Mouse (Mus musculus) cerebellum, postnatal 25 days (tissue): ENCODE results near the gene Slc12a5.

Source experiments
- DNase-seq, 2 experiments: peaks; one replicate each; pipeline ENCODE4 v3.0.0; 2021; ENCODE audit warnings: mixed read lengths in 2 of 2

Slc12a5 gene

DNA sequence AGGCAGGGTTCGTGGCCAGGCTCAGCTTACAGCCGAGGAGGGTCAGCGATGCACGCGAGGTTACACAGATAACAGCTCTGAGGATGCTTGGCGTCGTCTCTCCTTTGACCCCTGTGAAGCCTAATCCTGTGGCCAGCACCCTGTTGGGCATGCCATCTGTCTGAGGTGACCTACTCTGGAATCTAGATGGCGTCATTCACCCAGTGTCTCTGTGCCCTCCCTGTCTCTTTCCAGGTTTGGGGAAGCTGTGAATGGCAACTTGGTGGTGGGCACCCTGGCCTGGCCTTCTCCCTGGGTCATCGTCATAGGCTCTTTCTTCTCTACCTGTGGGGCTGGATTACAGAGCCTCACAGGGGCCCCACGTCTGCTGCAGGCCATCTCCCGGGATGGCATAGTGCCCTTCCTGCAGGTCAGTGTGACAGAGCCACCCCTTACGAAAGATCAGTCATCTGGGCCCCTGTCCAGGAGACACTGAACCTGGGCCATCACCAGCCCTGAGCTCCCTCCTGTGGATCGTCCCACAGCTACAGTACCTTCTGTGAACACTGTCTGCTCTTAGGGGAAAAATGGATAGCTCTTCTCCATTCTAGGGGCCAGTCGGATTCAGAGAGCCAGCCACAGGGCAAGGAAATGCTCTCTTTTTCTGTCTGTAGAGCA lies 25.9 kb downstream of the Slc12a5 start:
- peak; percentile 85 to 87 for DNase-seq

DNA sequence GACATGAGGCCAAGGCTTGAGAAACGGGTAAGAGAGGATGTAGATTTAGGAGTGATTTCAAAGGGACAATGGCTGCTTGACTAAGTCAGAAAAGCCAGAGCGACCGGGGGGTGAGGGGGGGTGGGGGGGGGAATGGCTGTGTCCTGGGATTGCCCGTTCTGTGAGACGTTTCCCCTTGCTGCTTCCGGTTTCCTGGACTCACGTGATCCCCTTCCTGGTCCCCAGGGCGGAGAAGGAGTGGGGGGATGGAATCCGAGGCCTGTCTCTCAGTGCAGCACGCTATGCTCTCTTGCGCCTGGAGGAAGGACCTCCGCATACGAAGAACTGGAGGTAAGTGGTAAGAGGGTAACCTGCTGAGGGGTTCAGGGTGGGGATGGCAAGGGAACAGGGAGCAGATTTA lies 28.2 kb downstream of the Slc12a5 start:
- no peak for DNase-seq

DNA sequence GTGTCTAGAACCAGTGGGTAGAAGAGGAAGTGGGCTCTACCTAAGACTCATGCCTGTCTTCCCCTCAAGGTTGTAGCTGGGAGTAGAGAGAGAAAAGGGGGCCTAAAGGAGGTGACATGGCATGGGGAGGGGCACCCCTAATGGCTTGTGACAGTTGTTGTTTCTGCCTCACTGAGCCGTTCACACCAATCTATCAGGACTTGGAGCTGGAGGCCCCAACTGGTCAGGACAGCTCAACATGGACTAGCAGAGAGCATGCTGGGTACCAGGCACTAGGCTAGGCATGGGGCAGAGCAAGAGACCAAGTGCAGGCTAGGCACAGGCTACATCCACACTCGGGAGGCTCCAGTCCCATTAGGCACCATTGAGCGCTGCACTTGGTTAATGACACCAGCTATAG lies 30.5 kb downstream of the Slc12a5 start:
- peak in 1 of 2 experiments; percentile 11 for DNase-seq

DNA sequence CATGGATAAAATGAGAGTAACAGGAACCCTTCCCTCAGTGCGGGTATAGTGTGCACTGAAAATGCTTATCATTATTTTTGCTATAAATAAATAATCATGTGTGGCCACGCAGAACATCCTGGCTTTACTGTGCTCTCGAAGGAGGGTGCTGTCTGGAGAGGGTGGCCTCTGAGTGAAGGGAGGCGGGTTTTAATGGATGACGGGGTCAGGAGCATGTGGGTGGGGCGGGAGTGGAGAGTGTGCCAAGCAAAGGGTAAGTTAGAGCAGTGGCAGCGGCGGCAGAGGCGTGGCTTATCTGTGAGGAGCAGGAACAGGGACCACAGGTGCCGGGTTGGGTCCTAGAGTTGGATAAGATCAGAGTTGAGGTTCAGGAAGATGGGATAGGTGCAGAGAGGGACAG lies 31.2 kb downstream of the Slc12a5 start:
- DNase-seq = peak in 1 of 2 experiments; percentile 29

DNA sequence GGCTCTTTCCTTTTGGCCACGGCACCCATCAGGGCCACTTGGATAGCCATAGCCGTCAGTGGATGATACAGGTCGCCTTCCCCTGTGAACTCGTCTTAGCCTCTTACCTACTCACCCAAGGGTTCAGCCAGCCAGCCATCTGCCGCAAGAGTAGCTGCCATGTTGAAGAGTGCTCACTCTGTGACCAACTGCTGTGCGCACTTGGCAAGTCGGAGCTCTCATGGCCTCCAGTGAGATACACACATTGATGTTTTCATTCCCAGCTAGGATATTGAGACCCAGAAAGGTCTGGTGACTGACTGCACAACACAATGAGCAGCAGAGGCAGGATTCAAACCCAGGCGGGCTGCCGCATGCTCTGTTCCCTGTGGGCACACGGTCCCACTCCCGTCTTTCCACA lies 33.6 kb downstream of the Slc12a5 start:
- DNase-seq = peak; percentile 63 to 72

DNA sequence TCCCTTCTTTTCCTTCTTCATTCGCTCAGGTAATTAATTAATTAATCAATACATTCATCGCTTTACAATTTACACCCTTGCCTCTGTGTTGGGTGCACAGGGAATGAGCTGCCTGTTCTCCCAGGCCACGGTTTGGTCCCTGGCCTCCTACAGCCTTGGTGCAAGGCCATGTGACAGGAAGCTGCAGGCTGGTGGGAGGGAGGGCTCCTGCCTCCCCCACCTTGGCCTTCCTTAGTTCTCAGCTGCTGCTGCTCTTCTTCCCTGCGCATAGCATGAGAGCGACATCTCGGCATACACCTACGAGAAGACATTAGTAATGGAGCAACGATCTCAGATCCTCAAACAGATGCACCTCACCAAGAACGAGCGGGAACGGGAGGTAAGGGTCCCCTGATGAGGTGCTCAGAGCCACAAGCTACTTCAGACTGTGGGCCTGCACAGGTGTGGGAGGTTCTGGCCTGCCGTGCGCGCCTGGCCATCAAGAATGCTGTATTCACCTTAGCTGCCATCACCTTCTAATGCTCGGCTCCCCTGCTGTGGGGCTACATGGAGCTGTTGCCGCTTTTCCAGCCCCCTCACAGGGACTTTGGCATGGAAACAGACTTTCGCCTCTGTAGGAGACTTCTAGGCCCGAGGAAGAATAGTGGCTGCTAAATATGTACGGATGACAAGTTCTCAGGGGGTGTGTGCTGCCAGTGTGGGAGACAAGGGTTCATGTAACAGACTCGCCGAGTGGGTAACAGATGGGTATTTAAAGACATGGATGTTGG lies 34.2 kb downstream of the Slc12a5 start:
- DNase-seq = peak; percentile 62

DNA sequence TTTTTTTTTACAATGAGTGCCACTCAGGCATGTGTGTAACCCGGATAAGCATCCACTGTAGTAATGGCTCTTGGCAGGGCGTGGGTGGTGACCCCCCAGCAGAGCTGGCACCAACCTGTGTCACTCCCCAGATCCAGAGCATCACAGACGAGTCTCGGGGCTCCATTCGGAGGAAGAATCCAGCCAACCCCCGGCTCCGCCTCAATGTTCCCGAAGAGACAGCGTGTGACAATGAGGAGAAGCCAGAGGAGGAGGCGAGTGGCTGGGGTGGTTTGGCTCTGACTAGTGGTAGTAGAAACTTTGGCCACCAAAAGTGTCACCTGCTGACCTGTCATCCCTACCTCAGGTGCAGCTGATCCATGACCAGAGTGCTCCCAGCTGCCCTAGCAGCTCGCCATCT lies 35.4 kb downstream of the Slc12a5 start:
- peak; percentile 38 to 40 for DNase-seq

DNA sequence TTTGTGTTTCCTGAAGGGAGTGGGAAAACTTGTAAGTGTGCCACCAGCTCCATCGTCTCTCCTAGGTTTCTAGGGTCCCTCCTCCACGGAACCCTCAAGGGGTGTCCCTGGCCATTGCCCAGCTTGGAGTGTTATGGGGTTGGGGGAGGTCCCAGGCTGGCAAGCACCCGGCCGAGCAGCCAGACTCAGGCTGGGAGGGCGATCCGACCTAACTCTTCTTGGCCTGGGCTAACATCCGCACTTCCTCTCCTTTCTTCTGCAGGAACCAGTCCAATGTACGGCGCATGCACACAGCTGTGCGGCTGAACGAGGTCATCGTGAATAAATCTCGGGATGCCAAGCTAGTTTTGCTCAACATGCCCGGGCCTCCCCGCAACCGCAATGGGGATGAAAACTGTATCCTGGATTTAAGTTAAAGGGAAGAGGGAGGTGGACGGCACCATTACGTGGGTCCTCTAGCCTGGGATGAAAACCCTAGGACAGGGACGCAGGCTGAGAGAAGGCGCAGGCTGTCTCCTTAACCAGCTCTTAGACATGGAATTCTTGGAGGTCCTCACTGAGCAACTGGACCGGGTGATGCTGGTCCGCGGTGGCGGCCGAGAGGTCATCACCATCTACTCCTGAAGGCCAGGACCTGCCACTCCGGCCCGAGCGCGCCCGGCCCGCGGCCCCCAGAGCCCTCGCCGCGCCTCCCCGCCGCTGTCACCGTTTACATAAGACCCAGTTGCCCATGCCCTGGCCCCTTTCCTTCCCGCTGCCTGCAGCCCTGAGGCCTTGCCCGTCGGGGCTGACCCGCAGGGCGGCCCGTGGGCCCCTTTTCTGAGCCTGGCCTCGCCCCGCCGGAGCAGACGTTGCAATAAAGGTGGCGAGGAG lies 36.5 kb downstream of the Slc12a5 start:
- DNase-seq = peak; percentile 37 to 52

DNA sequence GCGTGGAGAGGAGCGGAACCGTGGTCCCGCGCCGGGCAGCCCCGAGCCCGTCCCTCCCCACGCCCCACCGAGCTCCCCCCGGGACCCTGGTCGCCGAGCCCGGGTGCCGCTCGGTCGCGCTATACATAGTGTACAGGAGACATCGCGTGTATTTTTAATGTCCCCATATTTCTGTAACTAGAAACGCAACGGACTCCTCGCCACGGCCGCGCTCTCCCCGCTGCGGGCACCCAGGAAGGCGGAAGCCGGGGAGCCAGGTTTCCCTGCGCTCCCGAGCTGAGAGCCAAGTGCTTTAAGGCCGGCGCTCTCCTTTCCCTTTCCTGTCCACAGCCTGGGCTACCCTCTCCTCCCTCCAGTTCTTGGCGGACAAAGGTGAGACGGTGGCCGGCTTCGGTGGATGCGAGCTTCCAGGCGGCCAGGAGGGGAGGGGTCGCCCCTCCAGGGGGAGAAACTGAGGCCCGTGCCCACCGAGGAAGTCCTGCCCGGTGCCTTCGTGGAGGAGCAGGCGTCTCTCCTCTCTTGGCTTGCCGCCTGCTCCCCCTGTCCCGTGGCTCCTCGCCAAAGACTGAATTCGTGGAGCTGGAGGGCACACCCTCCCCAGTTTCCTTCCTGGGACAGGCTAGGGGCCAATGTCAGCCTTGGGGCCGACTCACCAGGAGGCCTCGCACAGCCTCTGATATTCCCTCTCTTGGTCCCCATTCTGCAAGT lies 37.3 kb downstream of the Slc12a5 start:
- peak in 1 of 2 experiments; percentile 62 for DNase-seq

DNA sequence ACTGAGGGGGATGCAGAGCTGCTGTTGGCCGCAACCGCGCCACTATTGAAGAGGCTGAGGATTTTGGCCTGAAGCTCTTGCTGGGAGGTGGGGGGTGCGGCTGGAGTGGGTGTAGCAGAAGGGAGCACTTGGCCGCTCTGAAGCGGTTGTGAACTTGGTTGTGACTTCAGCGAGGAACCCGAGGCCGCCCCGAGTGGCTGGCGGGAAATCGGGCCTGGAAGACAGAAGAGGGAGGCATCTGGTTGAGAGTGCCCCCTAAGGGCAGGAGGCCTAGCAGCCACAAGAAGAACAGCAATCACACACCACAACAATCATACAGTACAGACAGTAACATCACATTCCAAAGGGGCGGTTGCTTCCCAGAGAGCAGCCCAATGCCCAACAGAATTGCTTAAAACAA lies 41.4 kb downstream of the Slc12a5 start:
- peak in 1 of 2 experiments; percentile 50 for DNase-seq

DNA sequence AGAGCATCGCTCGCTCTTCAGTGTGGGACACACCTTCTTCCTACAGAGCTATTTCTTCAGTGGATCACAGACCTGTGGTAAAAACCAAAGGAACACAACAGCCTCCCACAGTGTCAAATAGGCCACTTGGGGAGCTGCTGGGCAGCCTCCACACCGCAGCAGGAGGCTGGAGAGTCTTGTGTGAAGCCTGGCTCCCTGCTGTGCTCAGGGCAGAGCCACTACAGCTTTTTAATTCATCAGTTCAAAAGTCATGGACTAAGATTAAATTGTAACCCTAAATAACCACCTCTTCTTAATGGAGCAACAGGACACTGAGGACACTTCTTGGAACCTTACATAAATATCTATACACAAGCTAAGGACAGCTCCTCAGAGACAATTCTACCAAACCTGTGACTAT lies 42.5 kb downstream of the Slc12a5 start:
- peak; percentile 37 to 49 for DNase-seq

DNA sequence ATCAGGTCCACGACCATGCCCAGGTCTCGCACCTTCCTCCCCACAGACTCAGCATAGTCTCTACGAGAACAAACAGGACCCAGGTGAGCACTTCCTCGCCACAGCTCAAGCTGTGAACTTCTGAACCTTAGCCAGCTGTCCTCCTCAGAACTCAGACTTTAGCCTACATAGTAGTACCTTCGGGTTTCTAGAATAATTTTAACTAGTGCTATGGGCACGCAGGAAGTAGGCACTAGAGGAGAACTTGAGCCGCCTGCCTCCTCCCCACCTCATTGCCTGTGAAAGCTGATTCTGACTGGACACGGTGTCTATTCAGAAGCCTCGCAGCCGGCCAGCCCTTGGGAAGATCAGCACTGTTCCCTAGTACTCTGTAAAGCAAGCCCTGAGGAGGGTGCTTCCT lies 43.6 kb downstream of the Slc12a5 start:
- DNase-seq = no peak

DNA sequence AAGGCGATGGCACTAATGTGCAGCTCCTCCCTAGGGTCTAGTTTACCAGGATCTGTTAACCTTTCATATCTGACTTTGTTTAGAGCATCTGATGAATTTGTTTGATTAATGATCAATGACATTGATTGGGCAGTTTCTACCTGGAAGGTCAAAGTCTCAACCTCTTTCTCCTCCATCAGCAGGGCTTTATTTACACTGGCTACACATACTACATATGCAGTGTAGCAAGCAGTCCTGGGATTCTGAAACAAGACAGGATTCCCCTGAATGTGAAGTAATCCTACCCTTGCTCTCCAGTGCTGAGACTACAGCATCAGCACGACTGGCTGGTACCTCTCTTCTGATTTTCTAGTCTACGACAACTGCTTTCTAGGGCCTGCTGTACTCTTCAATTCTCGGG lies 46.2 kb downstream of the Slc12a5 start:
- no peak for DNase-seq

DNA sequence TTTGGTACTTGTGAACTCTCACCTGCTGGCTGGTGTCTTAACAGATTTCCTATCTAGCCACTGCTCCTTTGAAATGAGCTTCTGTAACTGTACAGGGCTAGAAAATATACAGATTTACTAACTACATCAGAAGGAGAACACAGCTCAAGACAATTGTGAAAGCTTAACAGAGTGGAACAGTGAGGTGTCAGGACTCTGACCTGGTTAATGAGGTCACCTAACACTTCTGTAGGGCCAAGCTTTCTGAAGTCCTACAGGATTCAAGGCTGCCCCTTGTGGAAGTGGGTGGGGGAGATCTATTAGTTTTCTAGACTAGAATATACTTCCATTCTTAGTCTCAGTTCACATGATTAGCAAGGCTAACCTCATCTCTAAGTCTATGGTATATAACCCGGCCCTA lies 47.4 kb downstream of the Slc12a5 start:
- DNase-seq = no peak

DNA sequence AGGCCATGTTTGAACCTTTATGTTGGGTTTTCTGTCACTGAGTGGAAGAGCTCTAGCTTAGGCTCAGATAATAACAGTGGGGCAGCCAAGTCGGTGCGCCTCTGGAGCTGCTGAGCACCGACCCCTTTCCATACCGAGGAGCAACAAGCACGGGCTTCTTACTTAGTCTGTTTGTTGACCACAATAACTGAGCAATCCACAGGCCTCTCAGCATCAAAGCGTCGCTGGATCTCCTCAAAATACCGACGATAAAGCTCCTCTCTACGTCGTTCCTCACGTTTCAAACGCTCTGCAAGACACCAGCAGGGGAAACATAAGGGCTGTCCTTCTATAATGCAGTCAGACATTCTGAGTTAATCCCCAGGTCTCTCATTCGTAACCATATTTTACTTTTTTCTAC lies 48.6 kb downstream of the Slc12a5 start:
- DNase-seq = no peak

DNA sequence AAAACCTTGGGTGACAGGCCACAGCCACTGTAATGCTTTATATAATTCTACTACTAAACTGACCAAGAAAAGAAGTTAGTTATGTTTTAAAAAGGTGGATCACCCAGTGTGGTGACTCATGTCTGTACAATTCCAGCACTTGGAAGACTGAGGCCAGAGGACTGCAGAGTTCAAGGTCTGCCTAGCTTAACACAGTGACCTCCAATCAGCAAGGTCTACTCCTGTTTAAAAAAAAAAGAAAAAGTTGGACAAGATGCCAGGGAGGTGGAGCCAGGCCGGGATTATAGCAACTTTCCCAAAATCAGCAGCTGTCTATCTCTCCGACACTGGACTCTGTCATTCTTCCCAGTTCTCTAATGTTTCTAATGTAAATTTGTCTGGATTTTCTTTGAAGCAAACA lies 49.0 kb downstream of the Slc12a5 start:
- no peak for DNase-seq

DNA sequence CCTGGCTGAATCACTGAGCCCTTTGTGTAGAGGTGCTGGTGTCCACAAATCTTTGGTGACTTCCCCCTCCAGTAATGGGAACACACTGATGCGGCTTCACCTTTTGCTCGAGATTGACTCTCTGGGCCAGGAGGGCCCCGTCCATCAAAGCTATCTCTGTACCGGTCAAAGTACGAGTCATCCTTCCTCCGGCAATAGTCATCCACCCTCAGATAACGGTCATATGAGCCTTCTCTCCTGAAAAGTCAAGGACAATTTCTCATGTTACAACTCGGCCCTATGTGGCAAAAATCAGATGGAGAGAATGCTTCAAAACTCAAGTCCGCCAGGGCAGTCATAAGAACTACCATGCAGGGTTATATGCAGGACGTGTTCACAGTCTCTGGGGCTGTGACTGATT lies 49.7 kb downstream of the Slc12a5 start:
- no peak for DNase-seq

DNA sequence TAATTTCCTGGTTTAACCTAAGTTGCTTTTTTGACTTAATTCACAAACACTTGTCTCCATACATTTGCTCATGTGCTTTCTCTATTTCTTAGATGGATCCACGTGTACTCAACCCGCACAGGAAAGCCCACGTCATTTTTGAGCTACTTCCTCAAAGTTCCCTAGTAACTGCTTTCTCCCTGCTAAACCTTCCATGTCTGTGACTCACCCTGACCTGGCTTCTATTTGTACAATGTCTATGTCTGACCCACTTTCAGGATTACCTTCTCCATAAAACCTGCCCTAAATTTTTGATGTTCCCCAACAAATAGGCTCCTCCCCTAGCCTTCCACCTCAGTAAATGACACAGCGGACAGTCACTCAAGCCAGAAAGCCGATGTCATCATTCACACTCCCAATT lies 54.3 kb downstream of the Slc12a5 start:
- DNase-seq = no peak

DNA sequence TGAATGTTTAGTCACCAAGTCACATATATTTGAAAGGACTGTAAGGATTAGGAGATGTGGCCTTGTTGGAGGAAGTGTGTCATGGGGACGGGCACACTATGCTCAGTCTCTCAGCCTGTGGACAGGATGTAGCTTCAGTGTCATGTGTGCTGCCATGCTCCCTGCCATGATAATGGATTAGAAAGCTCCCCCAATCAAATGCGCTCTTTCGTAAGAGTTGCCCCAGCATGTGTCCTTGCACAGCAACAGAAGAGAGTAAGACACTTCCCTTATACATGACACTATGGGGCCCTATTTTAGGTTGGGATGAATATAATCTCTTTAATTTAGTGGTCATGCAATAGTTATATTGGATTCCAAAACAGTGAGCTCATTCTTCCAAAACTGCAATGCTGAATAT lies 59.9 kb downstream of the Slc12a5 start:
- no peak for DNase-seq

DNA sequence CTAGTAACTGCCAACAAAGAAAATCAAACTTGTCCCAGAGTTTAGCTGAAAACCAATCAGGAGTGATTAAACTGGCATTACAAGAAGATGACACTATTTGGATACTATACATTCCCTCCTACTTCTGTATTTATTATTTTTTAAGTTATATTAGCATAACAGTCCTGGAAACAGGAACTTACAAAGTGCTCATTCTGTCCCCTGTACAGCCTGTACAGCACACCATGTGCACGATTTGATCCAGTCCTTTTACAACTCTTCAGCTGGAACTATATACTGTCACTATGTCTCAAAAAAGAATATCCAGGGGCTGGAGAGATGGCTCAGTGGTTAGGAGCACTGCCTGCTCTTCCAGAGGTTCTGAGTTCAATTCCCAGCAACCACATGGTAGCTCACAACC lies 66.6 kb downstream of the Slc12a5 start:
- no peak for DNase-seq

DNA sequence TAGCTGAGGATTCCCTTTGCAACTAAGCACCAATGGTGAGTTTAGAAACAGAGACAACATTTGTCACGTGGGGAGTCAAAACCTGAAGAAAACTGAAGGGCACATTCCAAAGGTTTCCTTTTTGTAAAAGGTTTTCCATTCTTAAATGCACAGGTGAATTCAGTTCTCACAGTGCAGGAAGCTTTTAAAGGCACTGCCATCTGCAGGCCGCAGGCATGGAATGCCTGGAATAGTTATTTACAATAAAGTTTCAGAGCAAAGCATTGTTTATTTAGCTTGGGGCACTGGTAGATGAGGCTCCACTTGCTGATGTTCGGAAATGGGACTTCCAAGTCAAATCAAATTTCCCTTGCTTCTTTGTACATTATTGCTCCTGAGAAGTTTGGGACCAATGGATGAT lies 71.9 kb downstream of the Slc12a5 start:
- DNase-seq = peak in 1 of 2 experiments; percentile 45

DNA sequence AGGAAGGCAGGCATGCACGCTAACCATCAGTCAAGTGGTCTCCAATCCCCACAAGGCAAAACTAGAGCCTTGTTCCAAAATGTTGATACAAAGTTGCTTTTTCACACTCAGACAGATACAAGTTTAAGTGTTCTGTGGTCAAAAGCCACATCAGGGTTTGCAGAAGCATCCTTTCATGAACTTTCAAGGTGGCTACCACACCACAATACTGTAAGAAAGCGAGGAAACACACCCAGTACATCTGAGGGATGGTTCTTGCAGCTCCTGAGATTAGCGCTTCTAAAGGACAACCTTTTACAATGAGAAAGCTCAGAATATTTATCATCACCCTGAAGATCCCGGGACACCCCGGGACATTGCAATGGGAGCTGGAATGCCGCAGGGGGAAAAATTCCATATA lies 72.7 kb downstream of the Slc12a5 start:
- DNase-seq = no peak
